Mouse (Mus musculus) G1E (cell line): ENCODE data around the gene Stra6l. TPM values are rescaled to one million over a fixed set of nuclear protein-coding genes. Genes with fewer than 3 reads are reported as not detected.

Experiments used
- ATAC-seq: 2 replicates; pipeline ENCODE4 v1.8.0; 2016; ENCODE audit warnings: mild to moderate bottlenecking; ENCODE audit not compliant: insufficient number of reproducible peaks, poor library complexity, low FRiP score, severe bottlenecking; ENCODE audit errors: extremely low read depth
- DNase-seq: peaks from one replicate; pipeline ENCODE4 v3.0.0; 2012; ENCODE audit warnings: low spot score
- H3K27me3 ChIP-seq: 2 replicates; pipeline ENCODE4 v1.6.1; 2012; ENCODE audit warnings: mild to moderate bottlenecking, low read length, inconsistent platforms; ENCODE audit not compliant: insufficient read depth
- H3K36me3 ChIP-seq: replicated peaks from 2 replicates; pipeline ENCODE3; 2012; ENCODE audit warnings: mild to moderate bottlenecking, inconsistent platforms
- H3K4me1 ChIP-seq: 2 replicates; pipeline ENCODE4 v1.6.1; 2012; ENCODE audit warnings: low read depth, low read length, inconsistent platforms, mixed read lengths; ENCODE audit not compliant: insufficient read depth
- H3K4me3 ChIP-seq: 2 replicates; pipeline ENCODE4 v1.5.1; 2012; ENCODE audit warnings: low read depth, mild to moderate bottlenecking, inconsistent platforms, low read length, moderate library complexity, mixed read lengths
- H3K9me3 ChIP-seq: replicated peaks from 2 replicates; pipeline ENCODE4 v1.6.1; 2012; ENCODE audit warnings: inconsistent platforms
- CTCF ChIP-seq: IDR thresholded peaks from 2 replicates; pipeline ENCODE4 v1.5.1; 2012; ENCODE audit warnings: low read depth, low read length, inconsistent platforms, mixed read lengths
- GATA1 ChIP-seq: IDR thresholded peaks from 2 replicates; pipeline ENCODE4 v1.6.1; 2012; ENCODE audit warnings: borderline replicate concordance, low read length, inconsistent platforms, mixed read lengths
- GATA2 ChIP-seq: IDR thresholded peaks from 2 replicates; pipeline ENCODE4 v1.6.1; 2012; ENCODE audit warnings: low read depth, low read length, inconsistent platforms, borderline replicate concordance
- POLR2AphosphoS5 ChIP-seq: IDR thresholded peaks from 2 replicates; pipeline ENCODE4 v1.6.1; 2012; ENCODE audit warnings: low read depth, low read length, inconsistent platforms; ENCODE audit not compliant: insufficient replicate concordance
- TAL1 ChIP-seq: conservative IDR thresholded peaks from 2 replicates; pipeline ENCODE4 v1.6.1; 2012; ENCODE audit warnings: low read depth, low read length, inconsistent platforms, mixed read lengths
- polyA plus RNA-seq: library from polyadenylated mRNA; stranded (reverse); fragments of >175 nt; gene quantifications from 2 replicates; pipeline ENCODE4 v1.2.3, GENCODE M21; 2012
- total RNA-seq, 2 experiments: library from RNA; stranded (forward) in 1 of 2; stranded (reverse) in 1 of 2; fragments of 200-1000 nt in 1 of 2; fragments of >200 nt in 1 of 2; fragmentation: Nextera tagmentation in 1 of 2; gene quantifications; 2 replicates each; pipeline ENCODE4 v1.2.3; 2014 to 2017

The Stra6l gene
- not detected in 2 replicates for total RNA-seq (2014; fragmentation: Nextera tagmentation)
- total RNA-seq (2017): 0.12 and 0.33 TPM in 2 replicates
- not detected in 2 replicates for polyA plus RNA-seq

DNA sequence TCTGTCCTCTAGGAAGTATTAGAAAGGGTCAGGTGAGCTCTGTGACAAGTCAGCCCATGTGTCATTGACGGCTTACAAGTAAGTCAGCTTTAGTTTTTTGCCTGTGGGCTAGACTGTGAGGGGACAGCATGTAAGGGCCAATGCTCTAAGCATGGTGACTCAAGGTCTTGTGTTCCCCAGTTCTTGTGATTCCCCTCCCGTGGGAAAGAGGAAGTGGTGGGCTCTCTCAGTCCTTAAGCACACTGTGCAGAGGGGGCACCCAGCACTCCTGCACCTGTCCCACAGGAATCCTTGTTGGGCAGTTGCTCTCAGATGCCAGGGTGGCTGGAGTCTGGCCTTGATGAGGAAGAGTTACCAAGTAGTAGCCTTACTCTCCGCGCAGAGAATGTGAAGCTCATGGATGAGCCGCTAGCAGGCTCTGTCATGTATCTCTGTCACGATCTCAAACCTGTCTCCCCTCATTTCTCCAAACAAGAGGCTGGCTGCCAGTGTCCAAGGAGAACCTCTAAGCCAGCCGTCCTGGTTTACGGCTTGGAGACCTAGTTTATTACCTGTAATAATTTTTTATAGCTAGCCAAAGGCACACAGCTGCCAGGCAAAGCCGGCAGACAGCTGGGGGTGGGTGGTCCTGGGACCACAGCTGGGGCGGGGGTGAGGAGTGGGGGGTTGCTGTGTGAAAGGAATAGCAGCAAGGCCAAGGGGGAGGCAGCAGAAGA, at the start of gene Stra6l:
Gene Stra6l, plus strand, starts transcription at position 556 of the 716 bp plus-strand sequence.
- H3K36me3 ChIP-seq: no peaks in the 10 kb centered on the region
- no peaks in the 10 kb centered on the region for H3K9me3 ChIP-seq
- TF ChIP-seq CTCF: no peak
- TF ChIP-seq GATA1: no peak
- TF ChIP-seq TAL1: no peak
- no peak for TF ChIP-seq POLR2AphosphoS5
- TF ChIP-seq GATA2: no peak
- no peak within 1 kb of the TSS for H3K4me3 ChIP-seq
- no peak for DNase-seq
- no peaks in the 10 kb centered on the region for H3K4me1 ChIP-seq
- ATAC-seq: no peak
- peaks cover 5% of the 10 kb centered on the region for H3K27me3 ChIP-seq

DNA sequence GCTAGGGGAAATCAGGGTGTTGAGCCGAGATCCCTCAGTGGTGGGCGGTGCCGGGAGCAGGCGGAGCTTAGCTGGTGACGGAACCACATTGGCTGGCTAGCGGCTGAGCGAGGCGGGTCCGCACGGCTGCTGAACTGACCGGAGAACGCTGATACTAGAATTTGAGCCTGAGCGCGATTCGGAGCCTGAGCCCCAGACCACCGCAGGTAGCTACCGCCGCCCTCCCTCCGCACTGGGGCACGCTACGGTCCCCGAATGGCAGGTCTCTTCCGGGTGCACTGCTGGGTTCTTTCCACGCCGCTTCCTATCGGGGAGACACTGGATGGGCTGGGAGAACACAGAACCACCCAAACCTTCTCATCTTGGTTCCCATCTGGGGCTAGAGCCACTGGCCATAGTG, 49.5 kb upstream of the Stra6l start, which contains the start of gene Aldh1b1:
Gene Aldh1b1, plus strand, starts transcription at position 59 of the 400 bp plus-strand sequence.
- Histone ChIP-seq H3K27me3 (peaks cover 19% of the 10 kb centered on the region), H3K9me3 (no peaks in the 10 kb centered on the region), H3K4me1 (no peaks in the 10 kb centered on the region), H3K36me3 (no peaks in the 10 kb centered on the region), H3K4me3 (no peak within 1 kb of the TSS)
- TF ChIP-seq CTCF (no peak), TAL1 (no peak), POLR2AphosphoS5 (no peak), GATA2 (no peak)
- ATAC-seq: no peak
- no peak for DNase-seq

DNA sequence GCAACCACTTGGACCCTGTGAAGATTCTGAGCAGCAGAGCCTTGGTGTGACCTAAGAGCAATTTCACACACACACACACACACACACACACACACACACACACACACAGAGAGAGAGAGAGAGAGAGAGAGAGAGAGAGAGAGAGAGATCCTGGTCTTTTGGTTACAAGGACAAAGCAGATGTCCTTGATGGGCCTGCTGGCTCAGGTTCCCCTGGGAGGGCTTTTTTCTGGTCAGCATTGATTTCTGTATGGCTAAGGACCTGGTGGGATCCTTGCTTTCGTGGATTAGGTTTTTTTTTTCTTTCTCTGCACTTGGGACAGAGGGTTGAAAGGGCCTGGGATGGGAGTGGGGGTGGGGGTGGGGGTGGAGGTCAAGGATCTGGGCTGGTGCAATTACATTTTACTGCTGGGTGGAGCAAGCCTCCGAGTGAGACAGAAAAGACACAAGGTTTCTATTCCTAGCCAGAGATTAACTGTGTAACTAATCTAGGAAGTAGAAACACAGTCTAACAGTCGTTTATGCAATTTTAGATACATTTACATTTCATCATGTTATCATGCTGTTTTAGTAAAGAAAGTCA, 48.4 kb upstream of the Stra6l start:
- Histone ChIP-seq H3K36me3 (no peaks in the 10 kb centered on the region), H3K4me3 (no peak overlapping the region), H3K9me3 (no peaks in the 10 kb centered on the region), H3K4me1 (no peaks in the 10 kb centered on the region), H3K27me3 (peaks cover 19% of the 10 kb centered on the region)
- TF ChIP-seq TAL1 (no peak), POLR2AphosphoS5 (no peak), CTCF (no peak), GATA2 (no peak), GATA1 (no peak)
- no peak for DNase-seq
- no peak for ATAC-seq

DNA sequence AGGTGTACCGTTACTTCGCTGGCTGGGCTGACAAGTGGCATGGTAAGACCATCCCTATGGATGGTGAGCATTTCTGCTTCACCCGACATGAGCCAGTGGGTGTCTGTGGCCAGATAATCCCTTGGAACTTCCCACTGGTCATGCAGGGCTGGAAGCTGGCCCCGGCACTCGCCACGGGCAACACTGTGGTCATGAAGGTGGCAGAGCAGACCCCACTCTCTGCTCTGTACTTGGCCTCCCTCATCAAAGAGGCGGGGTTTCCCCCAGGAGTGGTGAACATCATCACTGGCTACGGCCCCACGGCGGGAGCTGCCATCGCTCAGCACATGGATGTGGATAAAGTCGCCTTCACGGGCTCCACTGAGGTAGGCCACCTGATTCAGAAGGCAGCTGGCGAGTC, 45.6 kb upstream of the Stra6l start:
- no peak overlapping the region for H3K4me3 ChIP-seq
- no peak for ATAC-seq
- TF ChIP-seq GATA1 (no peak), TAL1 (no peak), CTCF (no peak), GATA2 (no peak), POLR2AphosphoS5 (no peak)
- no peaks in the 10 kb centered on the region for H3K4me1 ChIP-seq
- no peaks in the 10 kb centered on the region for H3K36me3 ChIP-seq
- no peak for DNase-seq
- H3K9me3 ChIP-seq: no peaks in the 10 kb centered on the region
- peaks cover 28% of the 10 kb centered on the region for H3K27me3 ChIP-seq

DNA sequence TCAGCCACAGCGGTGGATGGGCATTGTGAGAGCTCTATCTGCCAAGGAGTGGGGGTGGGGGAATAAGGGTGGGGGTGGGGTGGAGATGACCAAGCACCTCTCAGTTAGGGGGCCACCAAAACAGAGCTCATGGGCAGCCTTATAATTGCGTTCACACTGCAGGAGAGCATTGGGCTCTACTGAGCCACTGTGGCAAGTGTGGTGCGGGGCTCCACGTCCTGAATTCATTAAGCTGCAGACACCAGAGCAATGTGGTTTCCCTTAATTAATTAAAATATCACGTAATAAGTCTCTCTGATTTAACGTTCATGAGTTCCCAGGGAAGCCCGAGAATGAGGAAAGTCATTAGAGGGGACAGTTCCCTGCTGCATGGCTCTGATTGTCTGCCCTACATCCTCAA, 40.4 kb upstream of the Stra6l start:
- no peaks in the 10 kb centered on the region for H3K9me3 ChIP-seq
- H3K27me3 ChIP-seq: peaks cover 45% of the 10 kb centered on the region
- H3K4me1 ChIP-seq: no peaks in the 10 kb centered on the region
- no peaks in the 10 kb centered on the region for H3K36me3 ChIP-seq
- no peak overlapping the region for H3K4me3 ChIP-seq
- no peak for DNase-seq
- ATAC-seq: no peak
- TF ChIP-seq GATA1 (no peak), CTCF (no peak), POLR2AphosphoS5 (no peak), TAL1 (no peak), GATA2 (no peak)

DNA sequence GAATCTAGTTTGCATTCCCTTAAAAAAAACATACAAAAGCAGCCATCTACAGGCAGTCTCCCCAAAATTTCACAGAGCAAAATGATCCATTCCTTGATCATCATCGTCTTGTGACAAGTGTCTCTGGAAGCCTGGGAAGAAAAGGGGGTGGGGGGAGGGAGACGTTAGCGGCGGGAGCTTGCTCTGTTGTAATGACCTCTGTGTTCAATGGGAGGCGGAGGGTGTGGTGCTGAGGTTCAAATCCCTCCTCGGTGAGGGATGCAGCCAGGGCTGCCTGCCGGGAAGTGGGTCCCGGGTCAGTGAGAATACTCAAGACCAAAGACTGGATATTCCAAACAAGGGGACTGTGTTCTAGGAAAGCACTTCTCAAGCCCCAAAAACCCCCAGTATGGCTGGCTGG, 37.2 kb upstream of the Stra6l start:
- ATAC-seq (no peak), DNase-seq (no peak)
- Histone ChIP-seq H3K27me3 (peaks cover 39% of the 10 kb centered on the region), H3K4me3 (no peak overlapping the region), H3K36me3 (no peaks in the 10 kb centered on the region), H3K4me1 (no peaks in the 10 kb centered on the region), H3K9me3 (no peaks in the 10 kb centered on the region)
- TF ChIP-seq GATA2: no peak
- TF ChIP-seq GATA1: no peak
- no peak for TF ChIP-seq TAL1
- TF ChIP-seq POLR2AphosphoS5: no peak
- TF ChIP-seq CTCF: no peak
